Mouse (Mus musculus) retina, embryonic 14.5 days (tissue): ENCODE results near the gene Tbc1d22a.

Experiments used
- DNase-seq: peaks from one replicate; pipeline ENCODE4 v3.0.0-alpha.2; 2015; ENCODE audit warnings: low spot score

Tbc1d22a gene

DNA sequence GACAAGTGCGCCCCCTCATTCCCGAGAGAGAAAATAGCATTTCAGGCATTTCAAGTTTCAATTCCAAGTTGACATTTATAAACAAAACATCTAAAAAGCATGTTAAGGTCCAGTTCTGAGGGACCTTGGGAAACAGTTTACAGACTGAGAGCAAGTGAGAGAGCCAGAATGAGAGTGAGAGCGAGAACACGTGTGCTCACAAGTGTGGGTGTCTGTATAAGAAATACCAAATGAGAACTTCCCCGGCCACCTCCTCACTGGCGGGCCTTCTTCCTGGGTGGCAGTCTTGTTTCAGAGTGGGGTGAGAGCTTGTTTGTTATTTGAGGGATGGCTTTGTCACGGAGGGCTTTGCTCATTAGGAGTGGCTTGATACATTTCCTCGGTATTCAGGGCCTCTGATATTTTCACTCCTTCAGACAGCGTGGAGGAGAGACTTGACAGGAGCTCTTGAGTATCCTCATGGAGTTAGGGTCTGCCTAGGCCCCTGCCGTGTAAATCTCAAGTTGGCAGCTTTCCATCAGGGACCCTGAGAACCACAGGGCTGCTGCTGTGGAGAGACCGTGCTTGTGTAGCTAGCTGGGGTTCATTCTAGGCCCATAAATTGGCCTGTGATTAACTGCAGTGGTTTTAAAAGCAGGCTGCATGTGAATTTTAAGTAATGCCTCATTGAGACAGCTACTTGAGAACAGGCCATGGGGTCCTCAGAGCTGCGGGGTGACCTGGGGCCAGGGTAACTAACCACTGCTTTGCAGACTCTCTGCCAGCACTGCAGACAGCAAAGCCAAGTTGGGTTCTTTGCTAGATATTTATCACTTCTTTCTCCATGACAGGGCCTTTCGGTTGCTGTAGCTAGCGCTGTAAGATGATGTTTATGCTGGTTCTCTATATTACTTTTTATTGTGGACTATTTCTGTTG lies 65.1 kb downstream of the Tbc1d22a start:
- DNase-seq, result no peak

DNA sequence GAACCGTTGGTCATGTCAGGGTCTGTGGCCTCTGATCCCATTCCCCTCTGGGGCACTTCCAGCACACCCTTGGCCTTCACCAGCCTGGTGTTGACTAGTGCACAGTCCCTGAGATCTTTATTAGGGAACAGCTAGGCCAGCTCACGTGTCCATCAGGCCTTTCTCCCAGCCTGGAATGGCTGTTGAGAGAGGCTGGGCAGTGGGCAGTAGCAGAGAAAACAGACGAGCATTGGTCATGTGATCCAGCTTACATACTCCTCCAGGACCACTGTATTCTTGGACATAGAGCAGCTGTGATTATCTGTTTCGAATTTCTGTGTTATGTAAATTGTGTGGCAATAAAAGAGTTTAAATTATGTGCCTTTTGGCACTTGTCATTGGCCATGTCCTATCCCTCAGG lies 65.9 kb downstream of the Tbc1d22a start:
- no peak for DNase-seq

DNA sequence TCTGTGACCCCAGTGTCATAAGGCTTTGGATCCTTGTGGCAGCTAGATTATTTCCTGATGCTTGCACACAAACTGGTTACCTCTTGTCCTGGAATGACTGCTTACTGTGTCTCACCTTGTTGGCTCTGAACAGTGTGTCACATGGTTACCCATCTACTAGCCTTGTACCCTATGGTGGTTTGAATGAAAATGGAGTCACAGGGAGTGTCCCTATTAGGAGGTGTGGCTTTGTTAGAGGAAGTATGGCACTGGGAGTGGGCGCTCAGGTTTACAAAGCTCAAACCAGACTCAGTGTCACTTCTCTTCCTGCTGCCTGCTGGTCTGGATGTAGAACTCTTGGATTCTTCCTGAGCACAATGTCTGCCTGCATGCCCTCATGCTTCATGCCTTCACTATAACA lies 69.0 kb downstream of the Tbc1d22a start:
- no peak for DNase-seq

DNA sequence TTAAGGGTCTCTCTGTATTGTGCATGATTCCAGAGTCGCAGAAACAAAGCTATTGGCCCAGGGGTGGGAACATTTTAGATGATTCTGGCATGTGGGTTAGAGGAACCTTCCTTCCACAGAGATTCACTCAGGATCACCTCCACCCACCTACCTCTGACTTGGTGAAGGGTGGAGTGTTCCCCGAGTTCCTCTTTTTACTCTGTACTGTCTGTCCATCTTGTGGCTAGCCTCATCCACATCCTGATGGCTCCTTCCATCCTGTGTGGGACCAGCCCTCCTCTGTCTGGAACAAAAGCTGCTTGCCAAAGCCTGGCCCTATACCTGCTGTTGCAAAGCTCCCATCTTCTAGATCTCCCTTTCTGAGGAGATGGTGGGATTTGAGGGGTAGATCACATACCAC lies 71.0 kb downstream of the Tbc1d22a start:
- DNase-seq, result no peak

DNA sequence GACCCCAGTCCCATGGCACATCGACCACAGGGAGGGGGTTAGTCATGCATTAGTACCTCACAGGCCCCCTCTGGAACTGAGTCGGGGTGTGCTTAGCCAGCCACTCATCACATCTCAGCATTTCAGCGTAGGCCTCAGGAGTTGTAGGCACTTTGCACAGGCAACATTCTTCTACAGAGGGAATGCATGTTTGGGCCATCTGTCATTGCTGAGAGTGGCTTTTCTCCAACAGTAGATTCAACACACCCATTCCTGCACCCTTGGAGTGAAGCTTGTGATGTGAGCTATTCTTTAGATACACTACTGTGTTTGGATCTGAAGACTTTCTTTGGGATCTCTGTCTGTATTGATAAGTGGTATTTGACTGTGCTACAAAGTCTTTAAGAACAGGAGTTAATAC lies 75.8 kb downstream of the Tbc1d22a start:
- no peak for DNase-seq

DNA sequence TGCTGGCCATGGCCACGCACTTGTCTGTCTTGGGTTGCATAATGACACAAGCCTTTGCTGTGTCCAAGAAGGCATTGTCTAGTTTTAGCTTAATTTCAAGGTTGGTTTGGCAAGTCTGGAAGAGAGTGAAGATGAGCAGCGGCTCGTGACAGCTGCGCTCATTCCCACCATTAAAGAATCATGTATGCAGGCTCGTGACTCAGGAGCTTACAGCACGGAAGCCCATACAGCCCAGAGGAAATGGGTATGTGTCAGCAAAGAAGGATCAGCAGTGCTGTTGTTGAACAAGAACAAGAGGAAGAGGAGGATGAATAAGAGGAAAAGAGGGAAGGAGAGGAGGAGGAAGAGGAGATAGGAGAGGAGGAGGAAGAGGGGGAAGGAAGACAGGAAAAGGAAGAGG lies 78.0 kb downstream of the Tbc1d22a start:
- peak; percentile 34 for DNase-seq

DNA sequence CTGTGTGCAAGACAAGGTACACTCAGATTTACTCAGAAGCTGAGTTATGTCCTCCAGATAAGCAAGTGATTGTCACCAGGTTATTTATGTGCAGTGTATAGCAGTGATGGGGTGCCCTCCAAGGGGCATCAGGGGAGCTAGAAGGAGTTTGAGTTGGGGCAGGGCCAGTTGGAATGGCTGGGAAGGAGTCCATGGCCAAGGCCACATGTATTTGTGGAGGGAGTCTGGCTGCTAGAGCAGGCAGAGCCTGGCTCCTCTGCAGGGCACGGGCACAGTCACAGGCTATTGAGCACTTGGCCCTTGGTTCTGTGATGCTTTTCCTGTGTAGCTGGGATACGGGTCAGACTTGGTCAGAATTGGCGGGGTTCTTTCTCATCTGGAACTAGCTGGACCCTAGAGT lies 80.2 kb downstream of the Tbc1d22a start:
- no peak for DNase-seq

DNA sequence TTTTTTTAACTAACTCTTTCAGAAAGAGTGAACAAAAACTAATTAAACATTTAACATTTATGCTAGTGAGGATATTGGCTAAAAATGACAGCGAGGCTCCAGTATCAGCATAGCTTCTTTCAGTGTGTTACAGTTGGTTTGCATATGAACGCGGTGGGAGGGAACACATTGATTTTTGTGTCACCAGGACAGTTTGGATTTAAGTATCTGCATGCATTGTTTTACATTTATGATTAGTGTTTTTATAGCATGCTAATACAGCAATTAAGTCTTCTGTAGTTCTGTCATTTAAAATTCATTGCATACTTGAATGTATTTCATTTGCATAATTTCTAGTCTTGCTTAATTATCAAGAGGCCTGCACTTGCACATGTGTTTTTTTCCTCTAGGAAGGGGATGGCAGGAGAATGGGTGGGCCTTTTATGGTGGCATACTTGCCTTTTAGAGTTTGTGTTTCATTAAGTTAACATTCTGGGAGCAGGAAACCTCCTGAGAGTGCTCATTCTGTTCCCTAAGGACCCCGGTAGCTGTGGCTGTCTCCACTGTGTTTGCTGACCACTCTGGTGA lies 81.5 kb downstream of the Tbc1d22a start:
- DNase-seq, result no peak

DNA sequence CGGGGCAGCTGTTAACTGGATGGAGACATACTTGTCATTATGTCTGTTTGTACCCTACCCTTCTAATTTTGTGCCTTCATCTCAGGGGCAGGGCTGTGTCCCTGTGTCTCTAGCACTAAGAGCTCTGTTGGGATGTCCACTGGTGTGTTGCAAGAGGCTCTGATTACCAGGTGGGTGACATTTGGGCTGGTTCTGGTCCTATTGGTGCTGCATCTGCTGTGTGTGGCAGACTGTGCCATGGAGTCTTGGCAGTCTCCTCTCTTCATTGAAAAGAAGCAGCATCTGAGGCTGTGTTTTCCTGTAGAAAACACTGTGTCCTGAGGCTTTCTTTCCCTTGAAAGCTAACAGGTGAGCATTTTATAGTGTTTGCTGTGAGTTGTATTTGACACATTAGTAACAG lies 83.0 kb downstream of the Tbc1d22a start:
- no peak for DNase-seq

DNA sequence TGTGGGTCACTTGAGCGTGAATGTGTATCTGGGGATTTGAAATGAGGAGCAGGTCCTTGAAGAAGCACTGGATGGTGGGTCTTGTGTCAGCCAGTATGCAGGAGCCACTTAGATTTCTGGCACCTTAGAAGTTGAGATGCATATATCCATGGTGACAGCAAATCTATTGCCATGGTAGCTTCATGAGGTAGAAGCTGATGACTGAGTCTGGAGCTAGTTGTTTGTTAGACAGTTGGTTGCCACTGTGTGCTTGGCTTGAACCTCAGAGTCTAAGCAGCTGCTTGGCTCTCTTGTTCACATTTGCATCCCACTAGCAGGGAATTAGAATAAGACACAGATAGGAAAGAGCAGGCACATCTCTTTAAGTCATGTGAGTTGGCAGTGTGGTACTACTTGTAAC lies 89.6 kb downstream of the Tbc1d22a start:
- DNase-seq, result no peak

DNA sequence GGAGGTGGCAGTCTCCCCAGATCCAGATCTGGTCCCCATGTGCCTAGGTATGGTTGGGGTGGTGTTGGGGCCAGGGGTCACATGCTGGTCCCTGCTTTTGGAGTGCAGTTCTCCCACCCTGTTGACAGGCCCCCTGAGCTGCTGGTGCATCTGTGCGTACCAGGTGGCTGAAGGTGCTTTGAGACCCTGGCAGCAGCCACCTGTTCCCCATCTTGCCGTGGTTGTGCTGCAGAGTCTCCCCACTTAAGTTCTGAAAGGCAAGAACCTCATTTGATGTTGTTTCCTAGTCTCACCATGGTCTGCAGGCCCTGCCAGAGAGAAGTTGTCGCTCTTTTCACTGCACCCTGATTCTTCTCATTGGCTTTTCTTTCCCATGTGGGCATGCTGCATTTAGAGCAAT lies 90.6 kb downstream of the Tbc1d22a start:
- DNase-seq, result no peak

DNA sequence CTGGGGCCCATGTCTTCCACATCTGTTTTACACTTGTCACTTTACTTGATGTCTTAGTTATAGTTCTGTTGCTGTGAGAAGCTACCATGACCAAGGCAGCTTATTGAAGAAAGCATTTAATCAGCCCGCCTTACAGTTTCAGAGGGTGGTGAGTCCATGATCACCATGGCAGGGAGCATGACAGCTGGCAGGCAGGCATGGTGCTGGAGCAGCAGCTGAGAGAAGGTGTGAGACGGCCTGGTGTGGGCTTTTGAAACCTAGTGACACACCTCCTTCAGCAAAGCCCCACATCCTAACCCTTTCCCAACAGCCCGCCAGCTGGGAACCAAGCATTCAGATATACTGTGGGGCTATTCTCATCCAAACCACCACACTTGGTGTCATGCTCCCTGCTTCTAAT lies 91.0 kb downstream of the Tbc1d22a start:
- DNase-seq, result no peak

DNA sequence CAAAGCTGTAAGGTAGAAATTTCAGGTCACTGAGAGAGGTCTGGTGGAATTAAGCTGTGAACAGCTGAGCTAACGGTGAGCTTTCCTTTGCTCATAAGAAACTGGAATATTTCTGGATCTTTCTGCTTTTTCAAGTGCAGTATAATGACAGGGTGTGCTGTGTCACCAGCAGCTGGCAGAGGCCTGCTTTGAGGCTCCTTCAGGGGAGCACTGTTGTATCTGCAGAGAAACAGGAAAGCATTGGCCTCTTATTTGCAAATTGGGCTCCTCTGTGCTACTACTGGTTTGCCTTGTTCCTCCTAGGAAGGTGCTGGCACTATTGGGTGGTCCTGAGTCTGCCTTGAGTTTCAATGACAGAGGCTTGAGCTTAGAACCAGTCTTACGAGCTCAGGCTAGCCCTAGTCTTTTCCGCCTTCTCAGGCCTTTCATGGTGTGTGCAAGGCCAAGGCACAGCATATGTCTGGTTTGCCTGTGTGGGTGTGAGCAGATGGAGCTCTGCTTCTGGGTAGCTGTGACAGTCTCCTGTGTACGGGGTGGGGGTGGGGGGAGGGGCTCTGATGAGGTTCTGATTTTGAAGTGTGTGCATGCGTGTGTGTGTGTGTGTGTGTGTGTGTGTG lies 95.1 kb downstream of the Tbc1d22a start:
- no peak for DNase-seq

DNA sequence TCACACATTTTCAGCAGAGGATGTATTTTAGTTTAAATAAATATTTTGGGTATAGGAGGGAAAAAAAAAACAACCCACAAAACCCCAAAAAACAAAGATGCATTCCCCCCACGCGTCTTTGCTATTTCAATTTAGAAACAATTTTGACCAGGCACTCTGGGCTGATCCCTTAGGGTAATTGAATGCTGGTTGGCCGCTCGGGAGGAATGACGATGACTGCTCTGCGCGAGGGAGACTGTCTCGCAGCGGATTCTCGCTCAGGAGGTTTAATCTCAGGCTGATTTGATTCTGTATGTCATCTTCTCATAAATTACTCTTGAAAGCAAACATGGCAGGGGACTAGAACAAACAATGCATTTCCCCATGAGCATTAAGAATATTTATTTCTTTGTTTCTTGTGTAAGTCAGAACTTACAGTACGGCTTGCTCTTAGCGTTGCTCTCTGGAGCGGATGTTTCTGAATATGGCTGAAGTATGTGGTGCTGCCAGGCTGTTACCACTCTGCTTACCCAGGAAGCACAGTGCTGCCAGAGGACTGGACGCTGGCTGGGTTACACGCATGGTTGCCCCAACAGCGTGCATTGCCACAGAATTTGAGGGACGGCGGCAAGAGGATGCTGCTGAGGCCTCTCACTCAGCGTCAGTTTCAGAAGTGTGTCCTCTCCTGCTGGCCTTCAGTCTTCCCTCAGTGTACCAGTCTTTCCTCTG lies 106.7 kb downstream of the Tbc1d22a start:
- peak; percentile 46 for DNase-seq

DNA sequence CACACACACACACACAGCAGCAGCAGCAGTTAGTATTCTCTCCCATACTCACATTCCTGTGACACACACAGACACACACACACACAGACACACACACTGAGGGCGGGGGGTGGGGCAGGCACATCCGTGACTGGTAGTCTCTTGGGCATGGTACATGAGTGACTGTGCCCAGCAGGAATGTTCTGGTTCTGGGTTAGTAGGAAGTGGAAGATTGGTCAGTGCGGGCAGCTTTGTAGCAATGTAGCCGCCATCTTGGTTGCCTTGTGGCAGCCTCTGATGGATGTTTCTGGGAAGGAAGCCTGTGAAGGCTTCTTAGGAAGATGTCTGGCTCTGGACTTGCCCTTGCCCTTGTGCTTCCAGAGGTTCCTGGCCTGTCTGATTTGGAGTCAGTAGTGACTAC lies 112.1 kb downstream of the Tbc1d22a start:
- no peak for DNase-seq

DNA sequence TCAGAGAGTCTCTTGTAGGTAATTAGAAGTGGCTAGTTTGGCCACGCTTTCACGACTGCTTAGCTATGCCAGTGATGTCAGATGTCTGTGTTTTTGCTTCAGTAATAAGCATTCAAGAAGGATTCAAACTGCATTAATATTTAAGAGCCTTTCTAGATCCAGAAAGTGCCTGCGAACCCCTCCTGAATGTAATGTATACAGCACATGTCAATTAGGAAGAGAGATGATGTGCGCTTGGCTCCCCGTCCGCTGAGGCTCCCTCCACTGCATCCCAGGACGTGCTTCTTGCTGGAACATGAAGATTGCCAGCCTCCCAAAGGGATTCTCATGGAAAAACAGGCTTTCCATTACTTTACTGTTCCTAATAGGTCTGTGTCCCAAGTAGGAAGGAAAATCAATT lies 115.7 kb downstream of the Tbc1d22a start:
- no peak for DNase-seq

DNA sequence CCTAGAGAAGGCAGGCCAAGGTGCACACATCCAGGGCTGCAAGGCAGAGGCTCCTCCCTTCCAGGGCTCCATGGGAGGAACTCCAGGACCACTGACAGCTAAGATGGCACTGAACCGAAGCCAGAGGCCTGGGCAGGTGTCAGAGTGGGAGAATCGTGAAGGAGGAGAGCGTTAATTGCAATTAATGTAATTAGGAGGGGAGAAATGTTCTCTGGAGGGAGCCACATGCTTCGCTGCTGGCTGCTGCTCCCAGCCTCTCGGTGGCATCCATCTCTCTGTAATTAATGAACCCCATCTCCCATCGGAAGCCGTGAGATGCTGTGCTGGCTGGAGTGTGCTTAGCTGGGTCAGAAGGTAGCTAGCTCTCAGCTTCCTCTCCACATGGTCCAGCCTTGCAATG lies 116.2 kb downstream of the Tbc1d22a start:
- DNase-seq, result no peak

DNA sequence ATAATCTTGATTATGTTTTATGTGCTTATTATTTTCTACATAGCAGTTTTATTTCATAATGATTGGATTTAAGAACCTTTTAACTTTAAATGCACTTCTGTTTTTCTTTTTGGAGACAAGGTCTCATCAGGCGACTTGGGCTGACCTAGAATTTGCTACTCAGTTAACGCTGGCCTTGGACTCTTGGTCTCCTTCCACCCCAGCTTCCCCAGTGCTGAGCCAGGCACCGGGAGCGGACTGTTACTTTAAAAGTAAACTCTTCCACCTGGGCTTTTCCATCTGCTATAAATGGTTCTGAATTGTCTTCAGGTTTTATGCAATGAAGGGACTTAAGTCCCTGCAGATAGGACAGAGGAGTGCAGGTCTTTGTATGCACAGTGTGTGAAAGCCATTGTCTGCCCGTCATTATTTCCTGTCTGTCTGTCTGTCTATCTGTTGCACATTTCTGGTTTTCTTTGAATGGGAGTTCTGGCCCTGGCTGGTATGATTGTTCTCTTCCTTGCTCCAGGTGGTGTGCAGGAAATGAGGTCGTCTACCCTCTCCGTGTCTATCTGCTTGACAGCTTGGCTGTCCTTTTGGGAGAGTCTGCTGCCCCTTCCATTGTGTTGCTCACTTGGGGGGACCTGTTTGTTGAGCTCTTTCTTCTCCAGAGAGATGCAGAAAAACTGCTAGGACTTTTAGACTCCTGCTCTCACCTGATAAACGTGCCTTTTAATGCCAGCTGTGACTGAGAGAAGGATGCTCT lies 117.4 kb downstream of the Tbc1d22a start:
- no peak for DNase-seq

DNA sequence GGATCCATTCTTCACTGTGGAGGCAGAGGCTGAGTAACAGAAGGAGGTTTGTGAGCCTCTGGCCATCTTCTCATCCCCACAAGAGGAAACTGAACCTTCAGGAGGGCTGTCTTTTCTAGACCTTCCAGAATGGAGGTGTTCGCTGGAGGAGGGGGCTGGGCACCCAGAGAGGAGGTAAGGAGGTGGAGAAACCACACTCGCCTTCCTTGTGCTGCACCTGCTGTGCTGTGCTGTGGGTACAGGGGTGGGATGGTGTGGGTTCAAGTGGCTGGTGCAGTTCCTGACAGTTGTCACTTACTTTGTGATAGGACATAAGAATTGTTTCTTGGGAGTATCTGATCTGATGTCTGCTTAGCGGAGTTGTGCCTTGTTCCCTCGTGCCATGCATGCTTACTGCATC lies 118.9 kb downstream of the Tbc1d22a start:
- no peak for DNase-seq

DNA sequence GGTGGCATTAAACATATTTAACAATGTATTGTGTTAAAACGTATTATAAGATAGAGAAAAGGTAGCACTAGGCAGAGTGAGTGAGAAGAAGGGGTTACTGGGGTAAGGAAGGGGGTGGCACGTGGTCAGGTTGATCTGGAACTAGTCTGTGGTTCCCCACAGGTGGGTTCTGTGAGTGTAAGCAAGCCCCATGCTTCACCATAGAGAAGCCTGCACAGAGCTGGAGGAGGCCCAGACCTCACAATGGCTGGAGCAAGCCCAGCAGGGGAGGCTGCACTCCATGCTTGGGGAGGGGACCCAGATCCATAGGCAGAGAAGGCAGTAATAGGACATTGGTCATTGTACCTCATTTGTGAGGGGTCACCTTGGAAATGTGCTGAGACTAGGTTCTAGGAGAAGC lies 119.3 kb downstream of the Tbc1d22a start:
- no peak for DNase-seq

DNA sequence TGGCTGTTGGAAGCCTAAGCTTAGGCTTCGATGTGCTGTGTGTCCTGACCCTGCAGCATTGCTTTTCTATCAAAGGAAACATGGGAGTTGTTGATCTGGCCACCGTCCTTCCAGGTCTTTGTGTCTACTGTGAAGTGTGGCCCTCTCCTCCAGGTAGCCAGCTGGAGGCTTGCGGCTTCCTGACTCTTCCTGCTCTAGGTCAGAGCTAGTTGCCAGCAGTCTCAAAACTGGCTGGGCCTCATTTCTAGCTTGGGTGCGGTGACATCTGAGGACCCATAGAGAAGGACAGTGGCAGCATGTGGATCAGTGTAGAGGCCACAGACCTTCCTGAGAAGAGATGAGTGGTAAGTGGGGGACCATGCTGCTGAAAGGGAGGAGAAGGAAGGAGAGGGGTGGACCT lies 120.0 kb downstream of the Tbc1d22a start:
- no peak for DNase-seq

DNA sequence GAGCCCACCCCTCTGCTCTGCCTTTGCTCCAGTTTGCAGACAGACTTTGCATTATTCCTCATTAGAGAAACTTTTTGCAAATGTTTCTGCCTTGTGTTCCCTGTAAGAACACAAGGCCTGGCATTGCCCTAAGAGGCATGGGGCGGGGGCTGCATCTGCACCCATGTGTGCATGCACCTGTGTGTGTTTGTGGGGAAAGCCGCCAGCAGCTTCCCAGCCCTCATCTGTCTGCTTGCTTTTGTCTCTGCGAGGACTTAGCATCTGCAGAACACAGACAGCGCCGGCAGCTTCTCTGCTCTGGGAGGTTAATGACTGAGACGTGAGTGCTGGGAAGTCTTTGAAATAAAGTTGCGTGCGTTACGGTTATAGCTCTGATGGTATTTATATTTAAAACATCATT lies 120.5 kb downstream of the Tbc1d22a start:
- no peak for DNase-seq
